8 mouse cellular contexts compared by ENCODE assay signal in the genomic region with DNA sequence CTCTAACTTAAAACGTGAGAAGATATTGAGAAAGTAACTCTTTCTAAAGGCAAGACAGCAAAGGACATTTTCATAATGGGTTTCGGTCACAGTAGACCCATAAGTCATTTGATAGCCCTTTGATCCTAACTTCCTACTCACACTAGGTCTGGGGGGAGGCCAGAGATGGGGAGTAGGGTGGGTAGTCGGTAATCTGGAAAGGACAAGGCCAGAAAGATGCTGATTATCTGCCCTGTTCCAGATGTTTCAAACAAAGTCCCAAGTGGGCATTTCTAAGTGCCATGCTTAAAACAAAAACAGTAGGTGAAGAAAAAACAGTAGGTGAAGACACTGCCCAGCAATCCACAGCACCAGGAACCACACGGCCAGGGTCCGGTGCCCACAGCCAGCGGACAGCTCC. TPM values are rescaled to one million over a fixed set of nuclear protein-coding genes. Genes with fewer than 3 reads are reported as not detected.
DNase-seq lines count a peak whose midpoint lies in the region; ATAC-seq and TF ChIP-seq lines count a peak whose summit lies in the region.

No protein-coding gene starts in this region.

- 6% methylated on average over 6 of the region's 6 CpGs for WGBS in lung, embryonic 14.5 days
- WGBS in embryonic facial prominence, embryonic 15.5 days, result 4% methylated on average over 6 of the region's 6 CpGs
- 3% methylated on average over 6 of the region's 6 CpGs for WGBS in limb, embryonic 12.5 days
- WGBS in olfactory bulb, adult 2 months, result 6% methylated on average over 6 of the region's 6 CpGs

- DNase-seq in lung, embryonic 14.5 days, result no peak
- DNase-seq in lung, adult 18-20 months, result no peak
- no peak for DNase-seq in B cell, adult 2 months
- DNase-seq in urinary bladder, postnatal 10 days (ENCODE audit: low spot score), result no peak
- DNase-seq in right cerebral cortex, postnatal 36 days (ENCODE audit: low spot score in 2 of 2), result no peak

- H3K27me3 ChIP-seq in lung, embryonic 14.5 days (ENCODE audit: insufficient read depth, low read length), result no peaks in the 10 kb centered on the region
- H3K27me3 ChIP-seq in embryonic facial prominence, embryonic 15.5 days, result no peaks in the 10 kb centered on the region
- no peaks in the 10 kb centered on the region for H3K27me3 ChIP-seq in limb, embryonic 12.5 days

- peak overlapping the region; percentile 79 for H3K9ac ChIP-seq in lung, embryonic 14.5 days
- peak overlapping the region; percentile 62 for H3K9ac ChIP-seq in embryonic facial prominence, embryonic 15.5 days
- peak overlapping the region; percentile 70 for H3K9ac ChIP-seq in limb, embryonic 12.5 days (replicated peaks)

- no peak for TF ChIP-seq POLR2A in olfactory bulb, adult 2 months (IDR thresholded peaks at IDR 0.05; ENCODE audit: insufficient read depth, low read depth, low read length)

- peak overlapping the region; percentile 72 for H3K4me3 ChIP-seq in lung, embryonic 14.5 days (ENCODE audit: low read depth, low read length)
- peak overlapping the region; percentile 81 for H3K4me3 ChIP-seq in embryonic facial prominence, embryonic 15.5 days (replicated peaks)
- peak overlapping the region; percentile 75 for H3K4me3 ChIP-seq in limb, embryonic 12.5 days (replicated peaks)
- H3K4me3 ChIP-seq in olfactory bulb, adult 2 months (ENCODE audit: insufficient read depth, low read depth, low read length), result peak overlapping the region; percentile 99

- no peaks in the 10 kb centered on the region for H3K9me3 ChIP-seq in lung, embryonic 14.5 days (ENCODE audit: low read depth, low read length)
- no peaks in the 10 kb centered on the region for H3K9me3 ChIP-seq in embryonic facial prominence, embryonic 15.5 days (replicated peaks)
- H3K9me3 ChIP-seq in limb, embryonic 12.5 days, result no peaks in the 10 kb centered on the region

- H3K4me2 ChIP-seq in lung, embryonic 14.5 days, result peak overlapping the region; percentile 78
- peak overlapping the region; percentile 83 for H3K4me2 ChIP-seq in embryonic facial prominence, embryonic 15.5 days (replicated peaks)
- H3K4me2 ChIP-seq in limb, embryonic 12.5 days, result peak overlapping the region; percentile 70

- no peaks in the 10 kb centered on the region for H3K4me1 ChIP-seq in lung, embryonic 14.5 days (ENCODE audit: insufficient read depth)
- peaks cover 9% of the 10 kb centered on the region for H3K4me1 ChIP-seq in embryonic facial prominence, embryonic 15.5 days
- H3K4me1 ChIP-seq in limb, embryonic 12.5 days (replicated peaks), result no peaks in the 10 kb centered on the region
- H3K4me1 ChIP-seq in olfactory bulb, adult 2 months (ENCODE audit: control insufficient read depth, insufficient read depth, low read length), result 0 out of 2 replicates have a peak, but pooled peaks cover 2% of the 10 kb centered on the region

- TF ChIP-seq CTCF in lung, embryonic 14.5 days (IDR thresholded peaks at IDR 0.05; ENCODE audit: low read depth), result no peak
- no peak for TF ChIP-seq CTCF in olfactory bulb, adult 2 months (IDR thresholded peaks at IDR 0.05; ENCODE audit: insufficient read depth, low read depth, low read length)

- peak overlapping the region; percentile 89 for H3K27ac ChIP-seq in lung, embryonic 14.5 days (ENCODE audit: low read depth)
- peak overlapping the region; percentile 83 for H3K27ac ChIP-seq in embryonic facial prominence, embryonic 15.5 days (replicated peaks)
- peak overlapping the region; percentile 72 for H3K27ac ChIP-seq in limb, embryonic 12.5 days
- H3K27ac ChIP-seq in olfactory bulb, adult 2 months (ENCODE audit: insufficient read depth, low read depth, low read length), result peak overlapping the region; percentile 20; the same call in 1 of the 2 replicates

- ATAC-seq in lung, embryonic 14.5 days (ENCODE audit: insufficient read depth), result peak; percentile 4; the same call in 1 of the 2 replicates
- no peak for ATAC-seq in embryonic facial prominence, embryonic 15.5 days (ENCODE audit: insufficient number of reproducible peaks, low FRiP score, low TSS enrichment, low read depth)
- ATAC-seq in limb, embryonic 12.5 days (ENCODE audit: insufficient number of reproducible peaks, insufficient read depth, low FRiP score, low TSS enrichment, low read depth), result peak; percentile 23; the same call in 1 of the 2 replicates

- H3K36me3 ChIP-seq in lung, embryonic 14.5 days (ENCODE audit: insufficient read depth), result no peaks in the 10 kb centered on the region
- no peaks in the 10 kb centered on the region for H3K36me3 ChIP-seq in embryonic facial prominence, embryonic 15.5 days
- no peaks in the 10 kb centered on the region for H3K36me3 ChIP-seq in limb, embryonic 12.5 days

RNA-seq across cellular contexts. Expression of gene Hacd1, which starts 1.2 kb away (rescaled TPM):
- polyA plus RNA-seq in lung, embryonic 14.5 days (2014; fragmentation: Nextera tagmentation; extraction: Ambion mirVana), result 92.3 and 94.1 TPM in 2 replicates
- 71.5 and 76.8 TPM in 2 replicates for polyA plus RNA-seq in embryonic facial prominence, embryonic 15.5 days (2015; fragmentation: Nextera tagmentation; extraction: Ambion mirVana)
- 44.3 and 44.9 TPM in 2 replicates for polyA plus RNA-seq in limb, embryonic 12.5 days (2016; fragmentation: Nextera tagmentation; extraction: Ambion mirVana)
- not detected in 2 replicates for polyA plus RNA-seq in olfactory bulb, adult 2 months (2012; ENCODE audit: insufficient read depth, insufficient read length, low replicate concordance, missing spikeins)

RNA-seq across cellular contexts. Expression of gene Stam, which starts 19.2 kb away (rescaled TPM):
- 72.2 and 80.2 TPM in 2 replicates for polyA plus RNA-seq in lung, embryonic 14.5 days (2014; fragmentation: Nextera tagmentation; extraction: Ambion mirVana)
- 74.2 and 76.0 TPM in 2 replicates for polyA plus RNA-seq in embryonic facial prominence, embryonic 15.5 days (2015; fragmentation: Nextera tagmentation; extraction: Ambion mirVana)
- 72.4 and 81.8 TPM in 2 replicates for polyA plus RNA-seq in limb, embryonic 12.5 days (2016; fragmentation: Nextera tagmentation; extraction: Ambion mirVana)
- polyA plus RNA-seq in olfactory bulb, adult 2 months (2012; ENCODE audit: insufficient read depth, insufficient read length, low replicate concordance, missing spikeins), result not detected in 2 replicates

Comparison
In these comparisons a context has a peak if more than half of its experiments do, and no peak if none do; other contexts are left out.
1. H3K27ac ChIP-seq: peak in every context shown above with its lines; median percentile 89 in lung, embryonic 14.5 days; 83 in embryonic facial prominence, embryonic 15.5 days; 72 in limb, embryonic 12.5 days; 20 in olfactory bulb, adult 2 months.
2. RNA of gene Hacd1, which starts 1.2 kb away (polyA plus RNA-seq): 92.3 to 94.1 TPM in lung, embryonic 14.5 days, 71.5 to 76.8 TPM in embryonic facial prominence, embryonic 15.5 days and 44.3 to 44.9 TPM in limb, embryonic 12.5 days; not detected in olfactory bulb, adult 2 months; every median in the first group is over 10 times any median in the second.
3. Peak in every context shown above with its lines, with median percentiles within 50 percentile points of each other: H3K4me2 ChIP-seq, H3K4me3 ChIP-seq and H3K9ac ChIP-seq.